Mouse (Mus musculus): ENCODE measurements around the gene Cyp2d12. TPM values are rescaled to one million over a fixed set of nuclear protein-coding genes. Genes with fewer than 3 reads are reported as not detected.
"Not testable (repeated sequence)": the region's sequence is repeated elsewhere in the genome, so short reads cannot be mapped to it uniquely, and the experiment has no call there.

Gene Cyp2d12
- polyA plus RNA-seq (2016; fragmentation: Nextera tagmentation; extraction: Ambion mirVana): not detected in 2 replicates

DNA sequence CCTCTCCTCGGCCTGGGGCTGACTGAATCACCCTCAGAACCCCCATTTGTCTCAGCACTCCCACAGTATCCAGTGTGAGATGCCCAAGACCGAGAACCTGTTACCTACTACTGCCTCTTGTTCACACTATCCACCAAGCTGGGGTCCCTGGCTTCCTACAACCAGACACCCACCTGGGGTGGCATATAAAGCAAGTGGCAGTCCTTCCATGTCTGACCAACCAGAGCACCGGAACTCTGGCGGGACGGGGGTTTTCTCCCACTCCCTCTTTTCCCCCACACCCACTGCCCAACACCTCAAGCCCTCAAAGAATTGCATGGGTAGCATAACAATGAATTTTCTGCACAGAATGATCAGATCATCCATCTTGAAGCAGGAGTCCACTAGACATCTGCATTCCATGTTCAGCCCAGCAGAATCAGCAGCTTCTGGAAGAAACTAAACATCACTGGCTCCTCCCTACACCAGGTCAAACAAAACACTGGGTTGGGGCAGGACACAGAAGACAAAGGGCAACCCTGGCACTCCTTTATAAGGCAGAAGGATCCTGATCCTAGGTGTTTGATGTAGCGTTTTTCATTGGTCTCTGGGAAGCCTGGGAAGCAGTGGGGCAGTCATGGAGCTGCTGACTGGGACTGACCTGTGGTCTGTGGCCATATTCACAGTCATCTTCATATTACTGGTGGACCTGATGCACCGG lies at the start of gene Cyp2d12:
Cyp2d12 (plus strand) TSS at position 542 of the 700 bp plus-strand sequence.
- Histone ChIP-seq H3K27ac (no peak within 1 kb of the TSS), H3K4me1 (no peaks in the 10 kb centered on the region), H3K36me3 (no peaks in the 10 kb centered on the region), H3K4me3 (no peak within 1 kb of the TSS), H3K27me3 (ENCODE audit: insufficient read depth, poor library complexity, severe bottlenecking) (no peaks in the 10 kb centered on the region), H3K9me3 (peaks cover 10% of the 10 kb centered on the region; the same call in 1 of the 2 replicates)
- DNase-seq (ENCODE audit: low spot score): peak; percentile 68
- 73% methylated on average over 7 of the region's 7 CpGs for WGBS

DNA sequence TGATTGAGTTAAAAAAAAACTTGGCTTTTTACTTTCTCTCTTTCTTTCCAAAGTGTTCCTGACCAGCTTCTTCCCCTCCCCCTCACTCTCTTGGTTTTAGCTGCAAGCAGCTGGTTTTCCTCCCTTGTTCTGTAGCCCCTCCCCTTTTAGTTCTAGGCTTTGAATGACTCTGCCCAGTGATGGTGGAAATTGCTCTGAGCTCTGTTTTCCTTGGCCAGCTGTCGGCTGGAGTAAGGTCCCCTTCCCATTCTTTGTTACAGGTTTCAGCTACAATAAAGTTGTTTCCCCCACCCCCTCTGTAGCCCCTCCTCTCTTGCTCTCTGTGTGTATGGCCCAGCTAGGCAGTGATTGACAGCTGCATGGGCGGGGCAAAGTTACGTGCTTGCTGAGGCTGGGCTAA lies 47.9 kb upstream of the Cyp2d12 start:
- 79% methylated on average over 3 of the region's 3 CpGs for WGBS
- Histone ChIP-seq H3K9me3 (peaks cover 7% of the 10 kb centered on the region; the same call in 1 of the 2 replicates), H3K27me3 (ENCODE audit: insufficient read depth, poor library complexity, severe bottlenecking) (no peaks in the 10 kb centered on the region), H3K4me1 (no peaks in the 10 kb centered on the region), H3K4me3 (no peak overlapping the region), H3K36me3 (no peaks in the 10 kb centered on the region), H3K27ac (no peak overlapping the region)
- DNase-seq (ENCODE audit: low spot score): no peak

DNA sequence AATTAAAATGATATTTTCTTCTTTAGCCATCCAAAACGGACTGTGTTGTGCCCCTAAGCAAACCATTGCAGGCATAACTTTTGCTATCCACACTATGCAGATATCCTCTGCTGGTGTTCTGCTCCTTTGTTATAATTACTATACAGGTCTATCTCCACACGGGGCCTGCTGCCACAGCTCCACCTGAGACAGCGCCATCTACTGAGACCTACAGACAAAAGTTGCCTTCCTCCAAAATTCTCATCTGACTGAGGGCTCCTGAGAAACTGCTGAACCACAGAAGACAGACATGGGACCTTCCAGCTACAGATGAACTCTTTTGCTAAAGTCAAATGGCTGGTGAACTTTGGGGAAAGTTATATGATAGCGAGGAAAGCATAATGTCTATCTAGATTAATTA lies 47.1 kb upstream of the Cyp2d12 start:
- not testable (repeated sequence) for H3K4me3 ChIP-seq, H3K36me3 ChIP-seq
- WGBS: 39% methylated on average over 4 of the region's 4 CpGs

DNA sequence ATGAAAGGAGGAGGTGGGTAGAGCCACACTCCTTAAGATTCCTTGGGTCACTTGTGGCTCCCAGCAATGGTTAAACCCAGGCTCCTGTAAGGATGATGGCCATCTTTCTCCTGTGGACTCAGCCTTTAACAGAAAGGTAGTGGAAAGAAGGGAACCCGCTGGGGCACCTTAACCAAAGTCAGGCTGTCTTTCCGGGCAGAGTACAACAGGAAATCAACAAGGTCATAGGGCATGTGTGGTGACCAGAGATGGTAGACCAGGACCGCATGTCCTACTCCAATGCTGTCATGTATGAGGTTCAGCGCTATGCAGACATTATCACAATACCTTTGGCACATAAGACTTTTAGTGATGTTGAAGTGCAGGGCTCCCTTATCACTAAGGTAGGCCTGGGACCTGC lies 45.4 kb upstream of the Cyp2d12 start:
- not testable (repeated sequence) for H3K4me1 ChIP-seq; H3K4me3 ChIP-seq; H3K36me3 ChIP-seq; H3K27me3 ChIP-seq (ENCODE audit: insufficient read depth, poor library complexity, severe bottlenecking); H3K27ac ChIP-seq; DNase-seq (ENCODE audit: low spot score); H3K9me3 ChIP-seq
- WGBS: 78% methylated on average over 4 of the region's 4 CpGs

More for the DNA sequence above, 47.1 kb upstream of the Cyp2d12 start:
- H3K4me1 ChIP-seq; H3K9me3 ChIP-seq; DNase-seq (ENCODE audit: low spot score); H3K27ac ChIP-seq; H3K27me3 ChIP-seq (ENCODE audit: insufficient read depth, poor library complexity, severe bottlenecking): not testable (repeated sequence)

DNA sequence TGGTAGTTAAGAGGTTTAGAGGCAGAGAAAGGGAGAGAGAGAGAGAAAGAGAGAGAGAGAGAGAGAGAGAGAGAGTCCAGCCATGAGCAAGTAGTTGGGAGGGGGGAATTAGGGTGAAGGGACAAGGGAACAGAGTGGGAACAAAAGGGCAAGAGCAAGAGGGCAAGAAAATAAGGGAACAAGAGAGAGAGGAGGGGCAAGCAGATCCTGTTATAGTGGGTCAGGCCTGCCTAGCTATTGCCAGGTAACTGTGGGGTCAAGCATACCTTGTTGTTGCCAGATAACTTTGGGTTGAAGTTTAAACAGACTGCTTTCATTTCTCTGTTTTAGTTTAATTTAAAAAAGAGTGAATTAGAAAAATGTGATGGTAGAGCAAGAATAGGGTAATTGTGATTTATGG lies 44.4 kb upstream of the Cyp2d12 start:
- not testable (repeated sequence) for H3K4me3 ChIP-seq; DNase-seq (ENCODE audit: low spot score); H3K4me1 ChIP-seq; H3K27me3 ChIP-seq (ENCODE audit: insufficient read depth, poor library complexity, severe bottlenecking); H3K9me3 ChIP-seq; H3K27ac ChIP-seq; H3K36me3 ChIP-seq

DNA sequence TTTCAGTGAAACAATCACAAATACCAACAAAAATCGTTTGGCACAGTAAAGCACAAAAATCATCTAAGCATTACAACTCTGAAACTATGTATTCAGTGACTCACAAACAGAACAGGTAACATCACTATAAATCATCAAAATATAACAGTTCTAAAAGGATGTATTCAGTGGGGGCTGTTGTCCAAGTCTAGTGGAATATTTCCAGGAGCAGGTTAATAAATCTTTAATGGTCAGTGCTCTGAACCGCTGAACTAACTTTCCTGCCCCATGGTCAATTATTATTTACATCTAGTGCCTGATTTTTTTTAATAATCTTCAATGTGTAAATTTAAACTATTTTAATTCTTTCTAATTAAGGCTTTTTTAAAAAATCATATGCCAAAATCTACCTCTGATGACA lies 42.8 kb upstream of the Cyp2d12 start:
- not testable (repeated sequence) for H3K4me1 ChIP-seq; DNase-seq (ENCODE audit: low spot score); H3K4me3 ChIP-seq; H3K27ac ChIP-seq; H3K36me3 ChIP-seq; H3K9me3 ChIP-seq; H3K27me3 ChIP-seq (ENCODE audit: insufficient read depth, poor library complexity, severe bottlenecking)
- 65% methylated on average over 2 of the region's 2 CpGs for WGBS

DNA sequence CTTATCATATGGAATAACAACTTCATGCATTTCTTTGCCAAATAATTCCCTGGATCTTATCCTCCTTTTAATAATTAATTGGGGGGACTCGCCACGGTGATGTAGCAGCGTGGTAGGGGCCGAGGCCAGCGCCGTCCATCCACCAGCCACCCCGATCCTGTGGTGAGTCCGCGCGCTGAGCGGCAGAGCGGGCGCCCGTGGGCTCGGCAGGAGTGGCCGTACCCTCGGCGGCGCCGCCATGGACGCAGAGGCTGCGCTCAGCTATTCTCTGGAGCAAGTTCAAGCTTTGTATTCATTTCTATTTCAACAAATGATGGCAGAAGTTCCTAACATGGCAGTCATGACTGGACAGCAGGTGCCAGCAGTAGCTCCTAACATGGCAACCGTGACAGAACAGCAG lies 38.7 kb upstream of the Cyp2d12 start:
- not testable (repeated sequence) for H3K4me1 ChIP-seq; H3K36me3 ChIP-seq; H3K27me3 ChIP-seq (ENCODE audit: insufficient read depth, poor library complexity, severe bottlenecking); DNase-seq (ENCODE audit: low spot score); H3K9me3 ChIP-seq; H3K27ac ChIP-seq; H3K4me3 ChIP-seq
- 82% methylated on average over 23 of the region's 23 CpGs for WGBS

DNA sequence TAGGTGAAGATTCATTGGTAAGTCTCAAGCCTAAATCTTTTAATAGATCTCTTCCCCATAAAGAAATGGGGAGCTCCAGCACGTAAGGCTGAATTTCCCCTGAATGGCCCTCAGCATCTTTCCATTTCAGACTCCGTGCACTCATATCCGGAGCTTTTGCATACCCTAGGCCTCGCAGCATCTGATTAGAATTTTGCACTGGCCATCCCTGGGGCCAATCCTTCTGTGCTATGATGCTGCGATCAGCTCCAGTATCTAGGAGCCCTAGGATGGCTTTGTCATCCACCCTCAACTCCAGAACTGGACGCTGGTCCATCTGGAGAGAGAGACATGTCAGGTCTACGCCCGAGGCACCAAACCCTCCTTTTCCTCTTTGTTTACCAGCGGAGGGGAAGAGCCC lies 27.5 kb upstream of the Cyp2d12 start:
- not testable (repeated sequence) for DNase-seq (ENCODE audit: low spot score); H3K27ac ChIP-seq; H3K4me3 ChIP-seq; H3K4me1 ChIP-seq; H3K27me3 ChIP-seq (ENCODE audit: insufficient read depth, poor library complexity, severe bottlenecking); H3K9me3 ChIP-seq; H3K36me3 ChIP-seq
- 78% methylated on average over 8 of the region's 9 CpGs for WGBS

DNA sequence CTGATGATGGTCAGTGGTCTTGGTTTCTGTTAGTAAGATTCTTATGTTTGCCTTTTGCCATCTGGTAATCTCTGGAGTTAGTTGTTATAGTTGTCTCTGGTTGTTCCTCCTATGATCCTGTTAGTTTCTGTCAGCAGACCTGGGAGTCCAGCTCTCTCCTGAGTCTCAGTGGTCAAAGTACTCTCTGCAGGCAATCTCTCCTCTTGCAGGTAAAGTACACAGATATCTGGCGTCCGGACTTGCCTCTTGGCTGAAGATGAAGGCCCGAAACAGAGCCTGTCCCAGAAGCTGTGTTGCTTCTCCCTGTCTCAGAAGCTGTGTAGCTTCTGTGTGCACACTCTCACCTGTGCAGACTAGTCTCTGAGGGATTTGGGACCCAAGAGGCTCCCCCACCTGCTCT lies 22.2 kb upstream of the Cyp2d12 start:
- H3K36me3 ChIP-seq; H3K4me1 ChIP-seq; H3K27ac ChIP-seq; DNase-seq (ENCODE audit: low spot score); H3K4me3 ChIP-seq; H3K9me3 ChIP-seq; H3K27me3 ChIP-seq (ENCODE audit: insufficient read depth, poor library complexity, severe bottlenecking): not testable (repeated sequence)
- 73% methylated on average over 3 of the region's 3 CpGs for WGBS

DNA sequence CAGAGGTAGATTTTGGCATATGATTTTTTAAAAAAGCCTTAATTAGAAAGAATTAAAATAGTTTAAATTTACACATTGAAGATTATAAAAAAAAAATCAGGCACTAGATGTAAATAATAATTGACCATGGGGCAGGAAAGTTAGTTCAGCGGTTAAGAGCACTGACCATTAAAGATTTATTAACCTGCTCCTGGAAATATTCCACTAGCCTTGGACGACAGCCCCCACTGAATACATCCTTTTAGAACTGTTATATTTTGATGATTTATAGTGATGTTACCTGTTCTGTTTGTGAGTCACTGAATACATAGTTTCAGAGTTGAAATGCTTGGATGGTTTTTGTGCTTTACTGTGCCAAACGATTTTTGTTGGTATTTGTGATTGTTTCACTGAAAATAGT lies 11.9 kb upstream of the Cyp2d12 start:
- H3K4me1 ChIP-seq; H3K27ac ChIP-seq; H3K27me3 ChIP-seq (ENCODE audit: insufficient read depth, poor library complexity, severe bottlenecking); H3K36me3 ChIP-seq; H3K4me3 ChIP-seq; DNase-seq (ENCODE audit: low spot score); H3K9me3 ChIP-seq: not testable (repeated sequence)
- 76% methylated on average over 3 of the region's 3 CpGs for WGBS

DNA sequence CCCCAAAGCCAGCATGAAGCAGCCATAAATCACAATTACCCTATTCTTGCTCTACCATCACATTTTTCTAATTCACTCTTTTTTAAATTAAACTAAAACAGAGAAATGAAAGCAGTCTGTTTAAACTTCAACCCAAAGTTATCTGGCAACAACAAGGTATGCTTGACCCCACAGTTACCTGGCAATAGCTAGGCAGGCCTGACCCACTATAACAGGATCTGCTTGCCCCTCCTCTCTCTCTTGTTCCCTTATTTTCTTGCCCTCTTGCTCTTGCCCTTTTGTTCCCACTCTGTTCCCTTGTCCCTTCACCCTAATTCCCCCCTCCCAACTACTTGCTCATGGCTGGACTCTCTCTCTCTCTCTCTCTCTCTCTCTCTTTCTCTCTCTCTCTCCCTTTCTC lies 10.3 kb upstream of the Cyp2d12 start:
- not testable (repeated sequence) for H3K27me3 ChIP-seq (ENCODE audit: insufficient read depth, poor library complexity, severe bottlenecking); DNase-seq (ENCODE audit: low spot score); H3K9me3 ChIP-seq; H3K36me3 ChIP-seq; H3K27ac ChIP-seq; H3K4me1 ChIP-seq; H3K4me3 ChIP-seq

DNA sequence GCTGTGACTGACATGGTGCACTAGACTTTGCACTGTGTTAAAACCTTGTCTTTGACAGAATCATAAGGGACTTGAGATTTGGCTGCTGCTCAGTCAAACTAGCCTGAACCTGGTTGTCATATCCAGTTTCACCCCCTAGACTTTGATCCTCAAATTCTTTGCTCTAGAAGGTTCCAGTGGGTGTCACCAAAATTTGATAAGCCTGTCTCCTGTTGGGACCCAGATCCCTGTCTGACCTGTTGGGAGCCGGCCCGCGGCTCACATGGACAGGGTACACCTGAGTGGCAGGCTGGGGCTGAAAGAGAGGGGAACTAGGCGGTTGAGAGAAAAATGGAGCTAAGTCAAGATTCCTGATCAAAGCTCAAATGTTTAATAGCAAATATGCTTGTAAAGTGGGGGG lies 7.1 kb upstream of the Cyp2d12 start:
- not testable (repeated sequence) for H3K27ac ChIP-seq; H3K4me3 ChIP-seq; H3K36me3 ChIP-seq; H3K9me3 ChIP-seq; H3K4me1 ChIP-seq; H3K27me3 ChIP-seq (ENCODE audit: insufficient read depth, poor library complexity, severe bottlenecking)
- 89% methylated on average over 4 of the region's 4 CpGs for WGBS
- DNase-seq (ENCODE audit: low spot score): peak; percentile 25

DNA sequence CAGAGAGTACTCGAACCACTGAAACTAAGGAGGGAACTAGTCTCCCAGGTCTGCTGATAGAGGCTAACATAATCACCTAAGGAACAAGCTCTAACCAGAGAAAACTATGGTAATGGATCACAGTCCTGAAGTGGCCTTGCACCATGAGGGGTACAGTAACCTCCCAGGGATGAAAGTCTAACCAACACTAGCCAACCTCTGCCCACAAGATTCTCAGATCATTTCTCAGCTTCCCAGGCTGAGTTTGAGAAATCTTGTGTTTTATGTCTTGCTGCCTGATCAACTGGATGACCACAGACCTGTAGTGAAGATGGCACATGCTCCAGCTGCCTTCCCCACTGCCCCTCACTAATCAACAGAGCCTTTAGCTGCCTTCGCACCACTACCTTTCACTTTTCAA lies 1.7 kb upstream of the Cyp2d12 start:
- not testable (repeated sequence) for H3K27ac ChIP-seq; H3K9me3 ChIP-seq; H3K27me3 ChIP-seq (ENCODE audit: insufficient read depth, poor library complexity, severe bottlenecking); H3K4me3 ChIP-seq; H3K36me3 ChIP-seq; H3K4me1 ChIP-seq
- 87% methylated on average over 2 of the region's 2 CpGs for WGBS
- DNase-seq (ENCODE audit: low spot score): peak; percentile 11

DNA sequence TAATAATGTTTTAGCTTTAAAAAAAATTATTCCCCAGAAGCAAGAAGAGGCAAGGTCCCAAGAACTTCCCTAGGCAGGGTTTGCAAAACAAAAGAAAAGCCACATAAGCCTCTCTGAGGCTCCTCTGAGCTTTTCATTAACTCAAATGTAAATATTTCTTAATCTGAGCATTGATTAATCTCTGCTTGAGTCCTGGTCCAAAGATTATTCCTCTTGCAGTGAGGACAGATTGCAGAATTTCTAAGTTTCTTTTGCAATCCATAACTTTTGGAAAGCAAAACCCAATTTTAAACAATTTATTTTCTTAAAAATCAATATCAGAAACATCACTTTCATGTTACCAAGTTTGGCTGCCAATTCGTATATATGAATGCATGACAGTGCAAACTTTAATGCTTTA lies 18.0 kb downstream of the Cyp2d12 start:
- H3K27ac ChIP-seq: no peak overlapping the region
- H3K4me3 ChIP-seq: no peak overlapping the region
- no peaks in the 10 kb centered on the region for H3K4me1 ChIP-seq
- H3K27me3 ChIP-seq (ENCODE audit: insufficient read depth, poor library complexity, severe bottlenecking): no peaks in the 10 kb centered on the region
- no peaks in the 10 kb centered on the region for H3K9me3 ChIP-seq
- 69% methylated on average over 1 of the region's 1 CpGs for WGBS
- DNase-seq (ENCODE audit: low spot score): no peak
- no peaks in the 10 kb centered on the region for H3K36me3 ChIP-seq

All from heart, embryonic 10.5 days (tissue).